Mouse (Mus musculus): ENCODE results near the gene Dmbt1.

GRCm38 (mm10) chr7:131036396-131036795, 4.5 kb downstream of the Dmbt1 start:
- TF ChIP-seq CTCF (conservative IDR thresholded peaks at IDR 0.05; ENCODE audit: insufficient read depth, insufficient read length, low read depth, low read length) (no peak), POLR2A (IDR thresholded peaks at IDR 0.05; ENCODE audit: low read depth, low read length) (no peak)

Data from kidney, adult 2 months (tissue).